Mouse (Mus musculus) heart, embryonic 14.5 days (tissue): ENCODE data around the gene Tshz2. TPM values are rescaled to one million over a fixed set of nuclear protein-coding genes. Genes with fewer than 3 reads are reported as not detected.

ENCODE experiments used
- ATAC-seq: fragments of 200-750 bp; cut with Nextera tagmentation; 2 replicates; pipeline ENCODE4 v1.8.0; 2017; ENCODE audit warnings: low read depth, moderate TSS enrichment; ENCODE audit not compliant: insufficient number of reproducible peaks, insufficient read depth, low FRiP score
- H3K27ac ChIP-seq, 2 experiments: fragments of 200-500 bp in 1 of 2; fragments of 300-500 bp in 1 of 2; sonication (generic) in 1 of 2; replicated peaks in 1 of 2; 2 replicates each; pipeline ENCODE4 v1.5.1; 2012 to 2014; ENCODE audit warnings: low read depth in 2 of 2, low read length in 2 of 2, control low read depth in 1 of 2, mild to moderate bottlenecking in 1 of 2, mixed read lengths in 1 of 2; ENCODE audit not compliant: control insufficient read depth in 1 of 2, insufficient read depth in 1 of 2
- H3K27me3 ChIP-seq: fragments of 300-500 bp; sonication (generic); 2 replicates; pipeline ENCODE4 v1.6.1; 2014; ENCODE audit warnings: mild to moderate bottlenecking, low read length, control low read depth; ENCODE audit not compliant: control insufficient read depth, insufficient read depth
- H3K36me3 ChIP-seq: fragments of 300-500 bp; sonication (generic); 2 replicates; pipeline ENCODE4 v1.6.1; 2014; ENCODE audit warnings: mild to moderate bottlenecking, control low read depth, low read length, mixed read lengths; ENCODE audit not compliant: control insufficient read depth, insufficient read depth
- H3K4me1 ChIP-seq, 2 experiments: fragments of 200-500 bp in 1 of 2; fragments of 300-500 bp in 1 of 2; sonication (generic) in 1 of 2; 2 replicates each; pipeline ENCODE4 v1.6.1; 2012 to 2014; ENCODE audit warnings: low read length in 2 of 2, control low read depth in 1 of 2, mixed read lengths in 1 of 2; ENCODE audit not compliant: control insufficient read depth in 2 of 2, insufficient read depth in 2 of 2
- H3K4me2 ChIP-seq: fragments of 300-500 bp; sonication (generic); 2 replicates; pipeline ENCODE4 v1.6.1; 2014; ENCODE audit warnings: mild to moderate bottlenecking, low read length
- H3K4me3 ChIP-seq, 2 experiments: fragments of 200-500 bp in 1 of 2; fragments of 300-500 bp in 1 of 2; sonication (generic) in 1 of 2; 2 replicates each; pipeline ENCODE4 v1.5.1; 2012 to 2014; ENCODE audit warnings: low read length in 2 of 2, mild to moderate bottlenecking in 2 of 2, control low read depth in 1 of 2, low read depth in 1 of 2, moderate library complexity in 1 of 2; ENCODE audit not compliant: control insufficient read depth in 1 of 2, insufficient read depth in 1 of 2
- H3K9ac ChIP-seq: fragments of 300-500 bp; sonication (generic); 2 replicates; pipeline ENCODE4 v1.6.1; 2014; ENCODE audit warnings: mild to moderate bottlenecking, low read length
- H3K9me3 ChIP-seq: fragments of 300-500 bp; sonication (generic); 2 replicates; pipeline ENCODE4 v1.6.1; 2016; ENCODE audit warnings: low read length, control low read depth; ENCODE audit not compliant: control insufficient read depth
- WGBS: fragments of 180-500 bp; shearing (Covaris S2); extraction: QIAGEN DNeasy Blood & Tissue Kit; methylation state at CpG from one replicate; pipeline ENCODE4 v1.1.7; 2014; 5-methylcytosine and 5-hydroxymethylcytosine counted together
- polyA plus RNA-seq: library from polyadenylated mRNA; unstranded; fragments of >200 nt; fragmentation: Nextera tagmentation; extraction: Ambion mirVana; gene quantifications from 2 replicates; pipeline ENCODE4 v1.2.1, GENCODE M21; 2014

The Tshz2 gene
- polyA plus RNA-seq, 1 experiment from 2014 or later, result 3.4 TPM

GRCm38 (mm10) chr2:170101932-170102331, 469.1 kb downstream of the Tshz2 start:
- Histone ChIP-seq H3K9ac (no peak overlapping the region), H3K4me3 (no peak overlapping the region), H3K27ac (no peak overlapping the region), H3K4me2 (no peak overlapping the region), H3K36me3 (peaks cover 15% of the 10 kb centered on the region), H3K4me1 (no peaks in the 10 kb centered on the region), H3K27me3 (no peaks in the 10 kb centered on the region), H3K9me3 (no peaks in the 10 kb centered on the region)
- 67% methylated on average over 7 of the region's 7 CpGs for WGBS
- ATAC-seq, result no peak

GRCm38 (mm10) chr2:170103341-170103740, 470.5 kb downstream of the Tshz2 start:
- H3K9ac ChIP-seq, result no peak overlapping the region
- 76% methylated on average over 5 of the region's 5 CpGs for WGBS
- H3K27me3 ChIP-seq, result no peaks in the 10 kb centered on the region
- no peaks in the 10 kb centered on the region for H3K4me1 ChIP-seq
- no peak overlapping the region for H3K4me2 ChIP-seq
- no peak for ATAC-seq
- peaks cover 29% of the 10 kb centered on the region for H3K36me3 ChIP-seq
- no peak overlapping the region for H3K4me3 ChIP-seq
- H3K27ac ChIP-seq, result no peak overlapping the region
- no peaks in the 10 kb centered on the region for H3K9me3 ChIP-seq

- H3K9ac ChIP-seq, result no peak overlapping the region
- WGBS, result 54% methylated on average over 9 of the region's 9 CpGs
- ATAC-seq, result no peak
- no peak overlapping the region for H3K4me2 ChIP-seq
- H3K27me3 ChIP-seq, result no peaks in the 10 kb centered on the region
- no peaks in the 10 kb centered on the region for H3K4me1 ChIP-seq
- H3K36me3 ChIP-seq, result peaks cover 33% of the 10 kb centered on the region
- H3K27ac ChIP-seq, result no peak overlapping the region
- H3K9me3 ChIP-seq, result no peaks in the 10 kb centered on the region
- H3K4me3 ChIP-seq, result no peak overlapping the region
These were observed 471.0 kb downstream of the Tshz2 start for GRCm38 (mm10) chr2:170103852-170104251.

GRCm38 (mm10) chr2:170104396-170104795, 471.6 kb downstream of the Tshz2 start:
- Histone ChIP-seq H3K4me1 (no peaks in the 10 kb centered on the region), H3K4me2 (no peak overlapping the region), H3K9me3 (no peaks in the 10 kb centered on the region), H3K27ac (no peak overlapping the region), H3K27me3 (no peaks in the 10 kb centered on the region), H3K36me3 (peaks cover 38% of the 10 kb centered on the region), H3K9ac (no peak overlapping the region), H3K4me3 (no peak overlapping the region)
- no peak for ATAC-seq
- 84% methylated on average over 6 of the region's 6 CpGs for WGBS

- Histone ChIP-seq H3K27ac (no peak overlapping the region), H3K9ac (no peak overlapping the region)
- WGBS, result 83% methylated on average over 9 of the region's 9 CpGs
These were observed 473.2 kb downstream of the Tshz2 start for GRCm38 (mm10) chr2:170106000-170106399.

GRCm38 (mm10) chr2:170107791-170108190, 475.0 kb downstream of the Tshz2 start:
- H3K4me2 ChIP-seq, result no peak overlapping the region
- H3K9me3 ChIP-seq, result no peaks in the 10 kb centered on the region
- no peak overlapping the region for H3K4me3 ChIP-seq
- ATAC-seq, result no peak
- WGBS, result 84% methylated on average over 3 of the region's 3 CpGs
- no peaks in the 10 kb centered on the region for H3K27me3 ChIP-seq
- no peak overlapping the region for H3K9ac ChIP-seq
- H3K36me3 ChIP-seq, result peaks cover 72% of the 10 kb centered on the region
- no peak overlapping the region for H3K27ac ChIP-seq
- 0 out of 4 replicates have a peak, but pooled peaks cover 0 to 3% of the 10 kb centered on the region in 2 experiments for H3K4me1 ChIP-seq

More at GRCm38 (mm10) chr2:170106000-170106399, 473.2 kb downstream of the Tshz2 start:
- H3K4me2 ChIP-seq, result no peak overlapping the region
- no peaks in the 10 kb centered on the region for H3K9me3 ChIP-seq
- H3K4me3 ChIP-seq, result no peak overlapping the region
- peaks cover 54% of the 10 kb centered on the region for H3K36me3 ChIP-seq
- ATAC-seq, result no peak
- H3K27me3 ChIP-seq, result no peaks in the 10 kb centered on the region
- no peaks in the 10 kb centered on the region for H3K4me1 ChIP-seq

GRCm38 (mm10) chr2:170109528-170109927, 476.7 kb downstream of the Tshz2 start:
- H3K36me3 ChIP-seq, result peaks cover 90% of the 10 kb centered on the region
- 62% methylated on average over 5 of the region's 5 CpGs for WGBS

DNA sequence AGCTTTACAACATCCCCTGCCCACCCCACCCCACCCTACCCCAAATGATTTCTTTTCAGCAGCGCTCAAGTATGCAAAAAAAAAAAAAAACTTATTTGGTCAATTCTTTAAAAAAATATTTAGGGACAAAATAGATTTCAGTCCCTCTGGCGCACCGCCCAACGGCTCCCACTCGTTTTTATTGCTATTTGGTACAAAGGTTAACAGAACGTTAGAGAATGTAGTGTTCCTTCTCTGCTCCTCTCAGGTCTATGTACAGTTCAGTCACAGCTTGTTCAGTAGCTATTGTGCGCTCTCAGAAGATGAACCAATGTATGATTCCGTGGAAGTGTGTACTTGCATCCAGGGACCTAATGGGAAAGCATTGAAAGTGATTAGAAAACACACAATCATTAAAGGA, 477.5 kb downstream of the Tshz2 start:
- no peaks in the 10 kb centered on the region for H3K9me3 ChIP-seq
- no peak for ATAC-seq
- no peak overlapping the region for H3K4me3 ChIP-seq
- 0 out of 4 replicates have a peak, but pooled peaks cover 0 to 3% of the 10 kb centered on the region in 2 experiments for H3K4me1 ChIP-seq
- H3K4me2 ChIP-seq, result no peak overlapping the region
- H3K27ac ChIP-seq, result no peak overlapping the region
- WGBS, result 87% methylated on average over 8 of the region's 8 CpGs
- no peaks in the 10 kb centered on the region for H3K27me3 ChIP-seq
- peaks cover 97% of the 10 kb centered on the region for H3K36me3 ChIP-seq
- H3K9ac ChIP-seq, result no peak overlapping the region

More at GRCm38 (mm10) chr2:170109528-170109927, 476.7 kb downstream of the Tshz2 start:
- Histone ChIP-seq H3K27ac (no peak overlapping the region), H3K9ac (no peak overlapping the region), H3K4me2 (no peak overlapping the region), H3K4me3 (no peak overlapping the region), H3K4me1 (0 out of 4 replicates have a peak, but pooled peaks cover 0 to 3% of the 10 kb centered on the region in 2 experiments), H3K9me3 (no peaks in the 10 kb centered on the region), H3K27me3 (no peaks in the 10 kb centered on the region)
- no peak for ATAC-seq
